In the genomic region with DNA sequence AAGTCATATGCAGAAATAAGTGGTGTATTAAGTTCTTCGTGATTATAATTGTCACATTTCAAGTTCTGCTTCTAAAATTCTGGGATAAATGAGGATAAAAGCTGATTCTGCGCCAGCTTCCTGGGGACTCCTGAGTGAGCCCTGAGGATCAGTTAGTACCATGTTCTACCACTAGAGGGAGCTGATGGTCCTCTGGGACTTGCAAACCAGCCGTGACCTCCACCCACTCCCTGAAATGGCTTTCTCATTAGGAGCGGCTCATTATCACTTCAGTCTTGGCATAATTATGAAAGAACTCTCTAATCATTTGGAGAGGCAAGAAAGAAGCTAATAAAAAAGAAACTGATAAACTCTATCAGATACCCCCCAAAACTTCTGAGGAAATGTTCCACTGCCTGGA, we compare ENCODE assay signal across 8 mouse cellular contexts. TPM values are rescaled to one million over a fixed set of nuclear protein-coding genes. Genes with fewer than 3 reads are reported as not detected.
A peak's percentile ranks its signal among the peaks of the same experiment; 100 is the strongest.
DNase-seq lines count a peak whose midpoint lies in the region; ATAC-seq lines count a peak whose summit lies in the region.

No protein-coding gene starts in this region.

- no peak for ATAC-seq in embryonic facial prominence, embryonic 11.5 days (replicated peaks; ENCODE audit: insufficient number of reproducible peaks, low FRiP score, low TSS enrichment, low read depth)
- 0 out of 2 replicates have a peak, but pooled peaks have one; percentile 58 for ATAC-seq in intestine, embryonic 15.5 days
- no peak for ATAC-seq in monocyte, adult 5-6 weeks (replicated peaks; ENCODE audit: insufficient number of reproducible peaks, low FRiP score, low TSS enrichment, poor library complexity, severe bottlenecking)

- no peaks in the 10 kb centered on the region for H3K4me1 ChIP-seq in embryonic facial prominence, embryonic 11.5 days (ENCODE audit: control insufficient read depth, insufficient read depth, low read length)
- H3K4me1 ChIP-seq in intestine, embryonic 15.5 days (replicated peaks): no peaks in the 10 kb centered on the region

- H3K9me3 ChIP-seq in embryonic facial prominence, embryonic 11.5 days (replicated peaks; ENCODE audit: control insufficient read depth, low read length): no peaks in the 10 kb centered on the region
- H3K9me3 ChIP-seq in intestine, embryonic 15.5 days: no peaks in the 10 kb centered on the region

- intact Hi-C loops in left cerebral cortex, postnatal 25 days (cut with DNase I): loop anchor here (5.0 kb wide), 1 partner anchor 186 kb away; no protein-coding TSS in a partner anchor

- H3K36me3 ChIP-seq in embryonic facial prominence, embryonic 11.5 days (replicated peaks; ENCODE audit: control insufficient read depth, insufficient read depth, low read depth, low read length): no peaks in the 10 kb centered on the region
- H3K36me3 ChIP-seq in intestine, embryonic 15.5 days: no peaks in the 10 kb centered on the region

- no peak overlapping the region for H3K9ac ChIP-seq in embryonic facial prominence, embryonic 11.5 days (replicated peaks; ENCODE audit: low read length)
- no peak overlapping the region for H3K9ac ChIP-seq in intestine, embryonic 15.5 days

- no peak overlapping the region for H3K4me2 ChIP-seq in embryonic facial prominence, embryonic 11.5 days (ENCODE audit: low read depth, low read length)
- H3K4me2 ChIP-seq in intestine, embryonic 15.5 days (replicated peaks): no peak overlapping the region

- no peak overlapping the region for H3K4me3 ChIP-seq in embryonic facial prominence, embryonic 11.5 days (ENCODE audit: low read depth, low read length)
- H3K4me3 ChIP-seq in intestine, embryonic 15.5 days (replicated peaks): no peak overlapping the region

- WGBS in embryonic facial prominence, embryonic 11.5 days: 17% methylated on average over 4 of the region's 4 CpGs
- WGBS in intestine, embryonic 15.5 days: 16% methylated on average over 4 of the region's 4 CpGs

- peak; percentile 68 for DNase-seq in ovary, adult 18-20 months (ENCODE audit: low spot score)
- no peak for DNase-seq in ovary, postnatal 10 days (ENCODE audit: low spot score)
- peak; percentile 73 for DNase-seq in adrenal gland, postnatal 14 days
- peak; percentile 88 for DNase-seq in embryonic facial prominence, embryonic 11.5 days (ENCODE audit: low spot score)
- peak; percentile 52 to 59 for DNase-seq in left cerebral cortex, postnatal 25 days (ENCODE audit: low spot score in 2 of 2)
- peak; percentile 37 for DNase-seq in retina, adult 2 months (ENCODE audit: low read depth, low spot score)

- H3K27me3 ChIP-seq in embryonic facial prominence, embryonic 11.5 days (ENCODE audit: control insufficient read depth, insufficient read depth, low read length): no peaks in the 10 kb centered on the region
- H3K27me3 ChIP-seq in intestine, embryonic 15.5 days (replicated peaks): no peaks in the 10 kb centered on the region

- H3K27ac ChIP-seq in embryonic facial prominence, embryonic 11.5 days (replicated peaks; ENCODE audit: low read depth, low read length): no peak overlapping the region
- no peak overlapping the region for H3K27ac ChIP-seq in intestine, embryonic 15.5 days

RNA-seq across cellular contexts. Expression of gene Lrrc30, which starts 19.0 kb away (rescaled TPM):
- total RNA-seq in adrenal gland, postnatal 14 days (2021): 0.26 and 0.37 TPM in 2 replicates
- polyA plus RNA-seq in embryonic facial prominence, embryonic 11.5 days (2014; fragmentation: Nextera tagmentation; extraction: Ambion mirVana): not detected in 2 replicates
- polyA plus RNA-seq in intestine, embryonic 15.5 days (2015; fragmentation: Nextera tagmentation; extraction: Ambion mirVana): not detected in 2 replicates
- not detected for total RNA-seq in left cerebral cortex, postnatal 25 days (2021)
- not detected in 3 replicates for total RNA-seq in monocyte, adult 5-6 weeks (2017)

RNA-seq across cellular contexts. Expression of gene Lama1, which starts 45.6 kb away (rescaled TPM):
- total RNA-seq in adrenal gland, postnatal 14 days (2021): 10.3 and 12.1 TPM in 2 replicates
- polyA plus RNA-seq in embryonic facial prominence, embryonic 11.5 days (2014; fragmentation: Nextera tagmentation; extraction: Ambion mirVana): 9.4 and 9.6 TPM in 2 replicates
- polyA plus RNA-seq in intestine, embryonic 15.5 days (2015; fragmentation: Nextera tagmentation; extraction: Ambion mirVana): 2.8 and 3.0 TPM in 2 replicates
- total RNA-seq in left cerebral cortex, postnatal 25 days (2021): 1 to 10 TPM; 5.2 to 5.5 TPM
- not detected in 3 replicates for total RNA-seq in monocyte, adult 5-6 weeks (2017)
